Mouse (Mus musculus) myocyte (in vitro differentiated cells): ENCODE measurements around the gene Lrfn4. TPM values are rescaled to one million over a fixed set of nuclear protein-coding genes. Genes with fewer than 3 reads are reported as not detected.

Experiments used
- H3K27me3 ChIP-seq: one replicate; pipeline ENCODE4 v1.6.1; 2011; ENCODE audit not compliant: control insufficient read depth, insufficient read depth, insufficient read length
- H3K36me3 ChIP-seq: one replicate; pipeline ENCODE4 v1.6.1; 2011; ENCODE audit not compliant: control insufficient read depth, insufficient read depth
- H3K4me2 ChIP-seq: one replicate; pipeline ENCODE4 v1.6.1; 2011; ENCODE audit warnings: low read depth, control low read depth
- H3K4me3 ChIP-seq: one replicate; pipeline ENCODE4 v1.5.1; 2011; ENCODE audit warnings: mild to moderate bottlenecking, control low read depth, moderate library complexity
- H3K79me2 ChIP-seq: one replicate; pipeline ENCODE4 v1.6.1; 2011; ENCODE audit not compliant: control insufficient read depth, insufficient read depth
- H3ac ChIP-seq: one replicate; pipeline ENCODE4 v1.6.1; 2011; ENCODE audit not compliant: control insufficient read depth, insufficient read length
- CEBPB ChIP-seq: IDR thresholded peaks from 2 replicates; pipeline ENCODE4 v1.6.1; 2011; ENCODE audit warnings: mild to moderate bottlenecking, moderate library complexity; ENCODE audit not compliant: poor library complexity, insufficient read depth, severe bottlenecking
- E2F4 ChIP-seq: IDR thresholded peaks from one replicate; pipeline ENCODE4 v1.6.1; 2011; ENCODE audit warnings: mild to moderate bottlenecking, control low read depth, moderate library complexity; ENCODE audit not compliant: insufficient read depth
- MAX ChIP-seq: IDR thresholded peaks from one replicate; pipeline ENCODE4 v1.6.1; 2011; ENCODE audit warnings: low read depth, mild to moderate bottlenecking, control low read depth
- MYOD1 ChIP-seq, 3 experiments: IDR thresholded peaks; one replicate each; pipeline ENCODE4 v1.6.1; 2011; ENCODE audit warnings: control low read depth in 2 of 3, low read depth in 2 of 3, mild to moderate bottlenecking in 2 of 3, moderate library complexity in 1 of 3; ENCODE audit not compliant: insufficient read length in 2 of 3, control insufficient read depth in 1 of 3
- MYOG ChIP-seq, 3 experiments: IDR thresholded peaks; one replicate each; pipeline ENCODE4 v1.6.1; 2011; ENCODE audit warnings: control low read depth in 2 of 3, low read depth in 2 of 3, mild to moderate bottlenecking in 2 of 3; ENCODE audit not compliant: insufficient read length in 2 of 3, control insufficient read depth in 1 of 3, insufficient read depth in 1 of 3
- POLR2A ChIP-seq: IDR thresholded peaks from one replicate; pipeline ENCODE4 v1.6.1; 2011; ENCODE audit warnings: low read depth, mild to moderate bottlenecking, control low read depth, moderate library complexity; ENCODE audit not compliant: insufficient read length
- POLR2AphosphoS2 ChIP-seq: IDR thresholded peaks from one replicate; pipeline ENCODE4 v1.6.1; 2011; ENCODE audit warnings: low read depth, control low read depth; ENCODE audit not compliant: insufficient read length
- REST ChIP-seq: IDR thresholded peaks from one replicate; pipeline ENCODE4 v1.6.1; 2011; ENCODE audit warnings: mild to moderate bottlenecking, control low read depth, moderate library complexity; ENCODE audit not compliant: insufficient read depth, insufficient read length
- SRF ChIP-seq: IDR thresholded peaks from one replicate; pipeline ENCODE4 v1.6.1; 2011; ENCODE audit warnings: low read depth; ENCODE audit not compliant: control insufficient read depth, insufficient read length
- TCF12 ChIP-seq: IDR thresholded peaks from one replicate; pipeline ENCODE4 v1.6.1; 2011; ENCODE audit warnings: mild to moderate bottlenecking, control low read depth; ENCODE audit not compliant: poor library complexity, insufficient read depth, severe bottlenecking
- TCF3 ChIP-seq: IDR thresholded peaks from one replicate; pipeline ENCODE4 v1.6.1; 2011; ENCODE audit warnings: low read depth, control low read depth; ENCODE audit not compliant: insufficient read length
- USF1 ChIP-seq: IDR thresholded peaks from one replicate; pipeline ENCODE4 v1.6.1; 2011; ENCODE audit warnings: low read depth, mild to moderate bottlenecking, control low read depth, moderate library complexity
- polyA plus RNA-seq: library from polyadenylated mRNA; unstranded; fragments of >200 nt; fragmentation: generic; extraction: Trizol; gene quantifications from one replicate; pipeline ENCODE4 v1.2.1, GENCODE M21; 2012; ENCODE audit warnings: missing spikeins

Lrfn4 gene
- polyA plus RNA-seq, 1 experiment: 22.0 TPM

- peak overlapping the region; percentile 74 for H3K4me3 ChIP-seq
- H3ac ChIP-seq: no peak overlapping the region
- peaks cover 11% of the 10 kb centered on the region for H3K79me2 ChIP-seq
- H3K27me3 ChIP-seq: no peaks in the 10 kb centered on the region
- no peaks in the 10 kb centered on the region for H3K36me3 ChIP-seq
- H3K4me2 ChIP-seq: no peak overlapping the region
- no peak for TF ChIP-seq CEBPB
- no peak for TF ChIP-seq E2F4
- TF ChIP-seq MYOD1 (IDR thresholded peaks at IDR 0.05; ENCODE audit: control insufficient read depth in 1 of 3, insufficient read length in 2 of 3, low read depth in 2 of 3): no peak
- TF ChIP-seq MYOG (IDR thresholded peaks at IDR 0.05; ENCODE audit: control insufficient read depth in 1 of 3, insufficient read depth in 1 of 3, insufficient read length in 2 of 3, low read depth in 2 of 3): no peak
- TF ChIP-seq REST: no peak
- no peak for TF ChIP-seq TCF12
- no peak for TF ChIP-seq MAX
- TF ChIP-seq TCF3: no peak
- no peak for TF ChIP-seq USF1
- no peak for TF ChIP-seq POLR2AphosphoS2
- TF ChIP-seq SRF: no peak
- no peak for TF ChIP-seq POLR2A
These were observed 8.5 kb upstream of the Lrfn4 start for GRCm38 (mm10) chr19:4624006-4624405.

- no peak overlapping the region for H3ac ChIP-seq
- TF ChIP-seq USF1 (no peak), POLR2AphosphoS2 (peak; percentile 34)
- no peaks in the 10 kb centered on the region for H3K27me3 ChIP-seq
- H3K36me3 ChIP-seq: no peaks in the 10 kb centered on the region
- peaks cover 11% of the 10 kb centered on the region for H3K79me2 ChIP-seq
- H3K4me3 ChIP-seq: no peak overlapping the region
- H3K4me2 ChIP-seq: no peak overlapping the region
These were observed 8.0 kb upstream of the Lrfn4 start for GRCm38 (mm10) chr19:4623419-4623818.

- Histone ChIP-seq H3K4me3 (no peak overlapping the region), H3ac (no peak overlapping the region), H3K4me2 (no peak overlapping the region), H3K36me3 (no peaks in the 10 kb centered on the region), H3K79me2 (peaks cover 11% of the 10 kb centered on the region), H3K27me3 (no peaks in the 10 kb centered on the region)
- TF ChIP-seq USF1: no peak
- TF ChIP-seq CEBPB: no peak
- TF ChIP-seq TCF12: no peak
- no peak for TF ChIP-seq TCF3
- TF ChIP-seq POLR2AphosphoS2: no peak
- TF ChIP-seq E2F4: no peak
- TF ChIP-seq REST: no peak
- no peak for TF ChIP-seq MYOG (IDR thresholded peaks at IDR 0.05; ENCODE audit: control insufficient read depth in 1 of 3, insufficient read depth in 1 of 3, insufficient read length in 2 of 3, low read depth in 2 of 3)
- no peak for TF ChIP-seq MAX
- TF ChIP-seq POLR2A: no peak
- TF ChIP-seq SRF: no peak
- TF ChIP-seq MYOD1 (IDR thresholded peaks at IDR 0.05; ENCODE audit: control insufficient read depth in 1 of 3, insufficient read length in 2 of 3, low read depth in 2 of 3): no peak
These were observed 7.3 kb upstream of the Lrfn4 start for GRCm38 (mm10) chr19:4622780-4623179.

GRCm38 (mm10) chr19:4620721-4621120 is 5.3 kb upstream of the Lrfn4 start:
- TF ChIP-seq MYOD1 (IDR thresholded peaks at IDR 0.05; ENCODE audit: control insufficient read depth in 1 of 3, insufficient read length in 2 of 3, low read depth in 2 of 3) (no peak), USF1 (no peak), TCF12 (no peak), SRF (no peak), POLR2AphosphoS2 (no peak), E2F4 (no peak), MYOG (IDR thresholded peaks at IDR 0.05; ENCODE audit: control insufficient read depth in 1 of 3, insufficient read depth in 1 of 3, insufficient read length in 2 of 3, low read depth in 2 of 3) (no peak), TCF3 (no peak), MAX (no peak), CEBPB (no peak)
- no peak overlapping the region for H3K4me3 ChIP-seq
- H3K4me2 ChIP-seq: no peak overlapping the region
- no peak overlapping the region for H3ac ChIP-seq
- H3K79me2 ChIP-seq: peaks cover 11% of the 10 kb centered on the region
- no peaks in the 10 kb centered on the region for H3K27me3 ChIP-seq
- no peaks in the 10 kb centered on the region for H3K36me3 ChIP-seq

- TF ChIP-seq MYOD1 (IDR thresholded peaks at IDR 0.05; ENCODE audit: control insufficient read depth in 1 of 3, insufficient read length in 2 of 3, low read depth in 2 of 3) (no peak), USF1 (no peak), REST (no peak), POLR2AphosphoS2 (no peak), SRF (no peak), TCF12 (no peak), MAX (no peak), MYOG (IDR thresholded peaks at IDR 0.05; ENCODE audit: control insufficient read depth in 1 of 3, insufficient read depth in 1 of 3, insufficient read length in 2 of 3, low read depth in 2 of 3) (no peak), TCF3 (no peak), CEBPB (no peak), E2F4 (no peak), POLR2A (no peak)
- H3K27me3 ChIP-seq: no peaks in the 10 kb centered on the region
- H3K36me3 ChIP-seq: no peaks in the 10 kb centered on the region
- no peak overlapping the region for H3ac ChIP-seq
- H3K4me2 ChIP-seq: no peak overlapping the region
- H3K79me2 ChIP-seq: peaks cover 4% of the 10 kb centered on the region
- no peak overlapping the region for H3K4me3 ChIP-seq
These were observed 4.0 kb upstream of the Lrfn4 start for GRCm38 (mm10) chr19:4619461-4619860.
